Mouse (Mus musculus) lung, postnatal 0 days (tissue): ENCODE measurements around the gene Tesk2. TPM values are rescaled to one million over a fixed set of nuclear protein-coding genes. Genes with fewer than 3 reads are reported as not detected.
A peak's percentile ranks its signal among the peaks of the same experiment; 100 is the strongest.

ENCODE experiments used
- ATAC-seq: fragments of 200-750 bp; cut with Nextera tagmentation; 2 replicates; pipeline ENCODE4 v1.8.0; 2017; ENCODE audit warnings: moderate library complexity
- DNase-seq: peaks from one replicate; pipeline ENCODE4 v3.0.0-alpha.2; 2016; ENCODE audit warnings: low spot score
- H3K27ac ChIP-seq: fragments of 300-500 bp; sonication (generic); 2 replicates; pipeline ENCODE4 v1.5.1; 2014; ENCODE audit warnings: antibody characterized with exemption, mild to moderate bottlenecking, low read length, mixed read lengths
- H3K27me3 ChIP-seq: fragments of 300-500 bp; sonication (generic); replicated peaks from 2 replicates; pipeline ENCODE4 v1.6.1; 2014; ENCODE audit warnings: low read length, mixed read lengths; ENCODE audit not compliant: insufficient read depth
- H3K36me3 ChIP-seq: fragments of 300-500 bp; sonication (generic); 2 replicates; pipeline ENCODE4 v1.6.1; 2014; ENCODE audit warnings: low read length, mixed read lengths; ENCODE audit not compliant: insufficient read depth
- H3K4me1 ChIP-seq: fragments of 300-500 bp; sonication (generic); 2 replicates; pipeline ENCODE4 v1.6.1; 2014; ENCODE audit warnings: antibody characterized with exemption, low read depth, low read length, mixed read lengths; ENCODE audit not compliant: insufficient read depth
- H3K4me2 ChIP-seq: fragments of 300-500 bp; sonication (generic); replicated peaks from 2 replicates; pipeline ENCODE4 v1.6.1; 2014; ENCODE audit warnings: low read depth, mild to moderate bottlenecking, low read length, moderate library complexity, mixed read lengths
- H3K4me3 ChIP-seq: fragments of 300-500 bp; sonication (generic); 2 replicates; pipeline ENCODE4 v1.5.1; 2014; ENCODE audit warnings: low read depth, low read length
- H3K9ac ChIP-seq: fragments of 300-500 bp; sonication (generic); replicated peaks from 2 replicates; pipeline ENCODE4 v1.6.1; 2014; ENCODE audit warnings: low read depth, mild to moderate bottlenecking
- H3K9me3 ChIP-seq: fragments of 300-500 bp; sonication (generic); 2 replicates; pipeline ENCODE4 v1.6.1; 2016; ENCODE audit warnings: low read length, mixed read lengths
- CTCF ChIP-seq: IDR thresholded peaks from 2 replicates; pipeline ENCODE4 v1.5.1; 2016; ENCODE audit warnings: antibody characterized with exemption, mild to moderate bottlenecking
- EP300 ChIP-seq: IDR thresholded peaks from 2 replicates; pipeline ENCODE4 v1.6.1; 2016; ENCODE audit warnings: antibody characterized with exemption, mild to moderate bottlenecking, control low read depth
- WGBS: fragments of 180-500 bp; shearing (Covaris S2); extraction: QIAGEN DNeasy Blood & Tissue Kit; methylation state at CpG from one replicate; pipeline ENCODE4 v1.1.7; 2014; 5-methylcytosine and 5-hydroxymethylcytosine counted together
- polyA plus RNA-seq: library from polyadenylated mRNA; unstranded; fragments of >200 nt; fragmentation: Nextera tagmentation; extraction: Ambion mirVana; gene quantifications from 2 replicates; pipeline ENCODE4 v1.2.1, GENCODE M21; 2015

Tesk2 gene
- polyA plus RNA-seq, 1 experiment from 2014 or later, result 4.0 TPM

DNA sequence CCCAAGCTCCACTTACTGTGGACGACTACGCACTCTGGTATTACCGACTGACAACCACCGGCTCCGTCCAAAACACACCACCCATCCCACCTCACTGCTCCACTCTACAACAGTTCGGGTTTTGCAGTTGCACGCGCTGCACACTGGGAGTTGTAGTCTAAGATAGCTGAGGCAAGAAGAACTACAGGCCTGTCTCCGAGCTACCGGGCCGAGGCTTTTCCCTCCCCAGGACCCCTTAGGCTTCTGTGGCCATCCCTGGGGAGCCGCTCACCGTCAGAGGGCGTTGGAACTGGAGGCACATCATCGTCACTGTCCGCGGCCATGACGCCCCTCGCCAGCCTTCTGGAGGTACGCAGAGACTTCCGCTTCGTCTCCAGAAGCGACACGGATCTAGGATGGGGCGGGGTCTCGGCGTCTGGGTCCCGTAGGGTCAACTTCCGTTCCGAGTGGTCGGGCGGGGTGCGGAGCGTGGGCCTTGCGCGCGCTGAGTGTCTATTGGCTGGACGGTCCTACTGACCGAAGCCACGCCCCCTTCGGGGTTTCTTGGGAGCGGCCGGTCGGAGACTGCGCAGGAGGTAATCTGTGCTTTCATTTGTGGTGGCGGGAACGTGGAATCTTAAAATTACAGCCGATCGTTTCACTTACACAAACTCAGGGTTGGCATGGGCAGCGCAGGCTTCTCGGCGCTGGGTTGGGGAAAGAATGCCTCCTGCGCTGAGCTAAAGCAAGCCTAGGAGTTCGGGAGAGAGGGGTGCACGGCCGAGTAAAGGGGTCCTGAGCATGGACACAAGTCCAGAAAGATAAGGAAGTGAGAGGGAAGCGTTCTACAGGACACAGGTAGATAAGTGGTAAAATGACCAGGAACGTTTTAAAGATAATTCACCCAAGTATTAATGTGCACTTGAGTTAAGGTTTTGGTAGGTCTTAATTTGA lies 86.7 kb downstream of the Tesk2 start, which contains the start of the genes Toe1 and Mutyh:
TSS of gene Toe1 (minus strand) at position 444 of the 933 bp plus-strand sequence.
TSS of gene Mutyh (plus strand) at position 527 of the 933 bp plus-strand sequence.
- peak within 1 kb of the TSS; percentile 63 for H3K4me2 ChIP-seq
- peak within 1 kb of the TSS; percentile 79 for H3K27ac ChIP-seq
- DNase-seq, result peak; percentile 100
- no peaks in the 10 kb centered on the region for H3K27me3 ChIP-seq
- WGBS, result under 1% methylated on average over 58 of the region's 58 CpGs
- H3K4me3 ChIP-seq, result peak within 1 kb of the TSS; percentile 77
- H3K9ac ChIP-seq, result peak within 1 kb of the TSS; percentile 67
- ATAC-seq, result peak; percentile 99
- H3K9me3 ChIP-seq, result no peaks in the 10 kb centered on the region
- H3K4me1 ChIP-seq, result peaks cover 3% of the 10 kb centered on the region; the same call in 1 of the 2 replicates
- TF ChIP-seq EP300, result no peak
- TF ChIP-seq CTCF, result peak; percentile 41
- peaks cover 9% of the 10 kb centered on the region; the same call in 1 of the 2 replicates for H3K36me3 ChIP-seq

DNA sequence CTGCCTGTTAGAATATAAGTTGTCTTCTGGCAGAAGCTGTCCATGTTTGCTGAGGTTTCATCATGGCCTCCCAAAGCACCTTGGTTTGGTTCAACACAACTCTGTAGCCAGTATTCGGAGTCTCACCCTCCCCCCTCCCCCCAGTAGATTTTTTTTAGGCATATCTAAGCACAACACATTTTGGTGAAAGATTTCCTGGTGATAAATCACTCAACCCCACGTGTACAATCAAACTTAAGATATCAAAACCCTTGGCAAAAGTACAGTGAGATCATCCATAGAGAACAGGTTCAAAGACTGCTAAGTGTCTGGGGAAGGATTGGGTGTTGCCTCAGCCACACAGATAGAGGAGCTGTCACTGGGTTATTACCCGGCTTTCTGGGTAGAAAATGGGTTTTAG lies 90.3 kb downstream of the Tesk2 start:
- no peak for DNase-seq
- Histone ChIP-seq H3K4me2 (no peak overlapping the region), H3K27ac (no peak overlapping the region), H3K4me3 (no peak overlapping the region), H3K27me3 (no peaks in the 10 kb centered on the region), H3K4me1 (peaks cover 3% of the 10 kb centered on the region; the same call in 1 of the 2 replicates), H3K9ac (no peak overlapping the region), H3K36me3 (no peaks in the 10 kb centered on the region), H3K9me3 (no peaks in the 10 kb centered on the region)
- ATAC-seq, result no peak
- no peak for TF ChIP-seq EP300
- TF ChIP-seq CTCF, result no peak
- 60% methylated on average over 3 of the region's 3 CpGs for WGBS

DNA sequence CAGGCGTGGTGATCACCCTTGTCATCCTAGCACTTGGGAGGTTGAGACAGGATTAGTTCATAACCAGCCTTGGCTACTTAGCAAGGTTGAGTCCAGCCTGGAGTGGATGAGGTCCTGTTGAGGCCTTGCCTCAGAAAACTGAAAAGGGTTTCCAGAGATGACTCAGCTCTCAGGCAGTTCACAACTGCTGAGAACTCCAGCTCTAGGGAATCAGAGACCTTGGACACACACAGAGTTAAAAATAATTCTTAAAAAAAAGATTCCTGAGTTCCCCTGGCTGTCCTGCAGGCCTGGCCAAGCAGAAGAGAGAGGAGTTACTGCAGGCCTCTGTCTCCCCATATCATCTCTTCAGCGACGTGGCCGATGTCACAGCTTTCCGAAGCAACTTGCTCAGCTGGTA lies 94.5 kb downstream of the Tesk2 start:
- TF ChIP-seq EP300 (no peak), CTCF (no peak)
- Histone ChIP-seq H3K27ac (no peak overlapping the region), H3K4me3 (no peak overlapping the region), H3K9me3 (no peaks in the 10 kb centered on the region), H3K9ac (no peak overlapping the region), H3K4me2 (no peak overlapping the region), H3K27me3 (peaks cover 4% of the 10 kb centered on the region; the same call in 1 of the 2 replicates), H3K4me1 (no peaks in the 10 kb centered on the region), H3K36me3 (0 out of 2 replicates have a peak, but pooled peaks cover 4% of the 10 kb centered on the region)
- ATAC-seq (no peak), DNase-seq (no peak)
- 91% methylated on average over 5 of the region's 5 CpGs for WGBS

DNA sequence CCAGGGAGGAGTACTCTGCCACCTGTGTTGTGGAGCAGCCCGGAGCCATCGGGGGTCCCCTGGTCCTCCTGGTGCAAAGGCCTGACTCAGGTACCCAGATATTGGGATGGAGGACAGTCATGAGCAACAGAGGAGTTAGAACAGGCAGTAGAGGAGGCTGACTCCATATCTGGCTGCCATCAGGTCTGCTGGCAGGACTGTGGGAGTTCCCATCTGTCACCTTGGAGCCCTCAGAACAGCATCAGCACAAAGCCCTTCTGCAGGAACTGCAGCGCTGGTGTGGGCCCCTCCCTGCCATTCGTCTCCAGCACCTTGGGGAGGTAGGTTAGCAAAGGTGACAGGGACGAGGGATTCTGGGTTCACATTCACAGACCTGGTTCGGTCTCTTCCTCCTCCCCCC lies 96.7 kb downstream of the Tesk2 start:
- Histone ChIP-seq H3K27me3 (peaks cover 11% of the 10 kb centered on the region), H3K4me2 (no peak overlapping the region), H3K9me3 (no peaks in the 10 kb centered on the region), H3K36me3 (0 out of 2 replicates have a peak, but pooled peaks cover 4% of the 10 kb centered on the region), H3K9ac (no peak overlapping the region), H3K4me3 (no peak overlapping the region), H3K4me1 (peaks cover 9% of the 10 kb centered on the region; the same call in 1 of the 2 replicates), H3K27ac (no peak overlapping the region)
- no peak for ATAC-seq
- TF ChIP-seq EP300, result no peak
- TF ChIP-seq CTCF, result no peak
- no peak for DNase-seq
- 85% methylated on average over 6 of the region's 6 CpGs for WGBS

DNA sequence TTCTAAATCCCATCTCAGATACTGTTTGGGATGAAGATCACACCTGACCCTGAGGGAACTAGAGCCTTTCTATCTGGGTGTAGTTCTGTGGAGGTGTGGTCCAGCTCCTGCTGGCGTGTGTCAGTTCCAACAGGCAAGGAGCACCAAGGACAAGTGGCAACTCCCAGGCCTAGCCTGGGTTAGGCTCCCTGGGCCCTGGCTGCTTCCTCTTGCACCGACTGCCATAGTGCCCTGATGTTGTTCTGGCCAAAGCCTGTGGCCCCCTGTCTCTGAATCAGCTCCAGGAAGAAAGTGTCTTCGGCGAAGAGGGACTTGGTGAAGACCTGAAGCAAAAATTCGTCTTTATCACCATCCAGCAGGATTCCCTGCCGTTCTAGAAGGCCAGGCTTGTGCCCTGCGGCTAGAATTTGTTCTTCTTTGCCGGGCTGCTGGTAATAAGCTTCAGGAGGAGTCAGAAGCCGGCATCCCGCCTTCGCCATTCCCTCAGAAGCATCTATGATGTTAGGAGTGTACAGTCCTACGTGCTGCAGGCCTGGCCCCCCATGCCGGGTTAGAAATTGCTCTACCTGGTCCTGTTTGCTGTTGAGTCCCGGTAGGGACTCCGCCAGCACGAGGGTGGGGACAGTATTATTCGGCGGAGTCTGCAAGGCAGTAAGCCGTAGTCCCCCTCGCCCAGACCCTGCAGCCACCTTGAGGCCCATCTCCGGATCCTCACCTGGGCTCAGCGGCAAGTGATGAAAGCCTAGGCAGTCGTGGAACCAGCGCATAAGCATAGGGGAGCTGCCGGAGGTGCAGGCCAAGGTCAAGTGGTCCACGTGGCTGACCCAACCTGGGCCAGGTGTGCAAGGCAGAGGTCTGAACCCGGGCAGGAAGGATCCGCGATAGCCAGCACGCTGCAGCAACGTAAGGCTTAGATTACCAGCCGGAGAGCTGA lies 99.5 kb downstream of the Tesk2 start:
- 28% methylated on average over 32 of the region's 32 CpGs for WGBS
- Histone ChIP-seq H3K4me1 (peaks cover 13% of the 10 kb centered on the region; the same call in 1 of the 2 replicates), H3K27me3 (peaks cover 11% of the 10 kb centered on the region), H3K36me3 (0 out of 2 replicates have a peak, but pooled peaks cover 4% of the 10 kb centered on the region), H3K4me2 (peak overlapping the region; percentile 91), H3K9ac (no peak overlapping the region), H3K9me3 (no peaks in the 10 kb centered on the region), H3K4me3 (peak overlapping the region; percentile 46), H3K27ac (no peak overlapping the region)
- no peak for TF ChIP-seq CTCF
- TF ChIP-seq EP300, result no peak
- no peak for DNase-seq
- no peak for ATAC-seq
